Mouse (Mus musculus) B cell, adult 67 days (primary cell): ENCODE measurements around the gene Gm4498. TPM values are rescaled to one million over a fixed set of nuclear protein-coding genes. Genes with fewer than 3 reads are reported as not detected.

Source experiments
- total RNA-seq, 2 experiments: library from RNA; stranded (reverse); gene quantifications; 4 replicates each; pipeline ENCODE4 v1.2.4; 2023

Gm4498 gene
- total RNA-seq, result not detected

DNA sequence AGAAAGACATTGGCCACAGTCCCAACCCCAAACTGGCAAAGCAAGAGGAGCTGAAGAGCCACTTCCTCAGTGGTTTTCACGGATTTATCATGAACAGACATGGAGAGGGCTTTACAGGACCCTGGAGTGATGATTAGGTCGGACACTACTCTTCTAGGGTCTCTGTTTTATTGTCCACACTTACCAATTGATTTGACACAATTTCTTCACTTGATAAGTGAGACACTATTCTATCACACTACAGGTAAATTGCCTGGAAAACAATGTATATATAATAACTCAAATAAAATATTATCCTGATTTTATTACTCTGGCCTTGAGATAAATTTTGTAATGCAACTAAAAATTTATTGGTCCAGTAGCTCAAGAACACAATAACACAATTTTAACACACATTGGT, at the start of gene Gm4498:
Gene Gm4498, minus strand, starts transcription at position 101 of the 400 bp plus-strand sequence.

DNA sequence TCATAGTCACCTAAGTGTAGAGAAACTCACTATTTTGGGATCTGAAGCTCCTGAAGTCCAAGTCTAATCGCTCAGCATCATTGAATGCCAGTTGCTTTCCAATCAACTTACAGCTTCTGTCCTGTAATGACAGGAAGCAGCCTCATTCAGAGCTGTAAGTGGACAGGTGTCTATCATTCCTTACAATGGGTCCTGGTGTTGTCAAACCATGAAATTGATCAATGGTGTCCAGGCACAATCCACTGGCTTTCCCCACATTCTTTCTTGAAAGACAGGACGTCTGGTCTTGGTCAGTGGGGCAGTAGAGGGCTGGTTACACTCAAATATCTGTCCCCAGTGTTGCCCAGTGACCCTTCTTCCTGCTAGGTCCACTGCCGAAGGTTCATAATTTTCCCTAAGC, 29.1 kb upstream of the Gm4498 start, which contains the start of gene Gm5890:
Gene Gm5890, minus strand, starts transcription at position 101 of the 400 bp plus-strand sequence.

DNA sequence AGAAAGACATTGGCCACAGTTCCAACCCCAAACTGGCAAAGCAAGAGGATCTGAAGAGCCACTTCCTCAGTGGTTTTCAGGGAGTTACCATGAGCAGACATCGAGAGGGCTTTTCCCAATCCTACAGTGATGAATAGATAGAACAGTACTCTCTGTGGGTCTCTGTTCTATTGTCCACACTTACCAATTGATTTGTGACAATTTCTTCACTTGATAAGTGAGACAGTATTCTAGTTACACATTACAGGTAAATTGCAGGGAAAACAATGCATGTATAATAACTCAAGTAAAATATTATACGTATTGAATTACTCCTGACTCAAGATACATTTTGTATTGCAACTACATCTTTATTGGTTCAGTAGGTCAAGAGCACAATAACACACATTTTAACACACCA, 28.1 kb downstream of the Gm4498 start, which contains the start of gene Gm6164:
Gene Gm6164, minus strand, starts transcription at position 101 of the 400 bp plus-strand sequence.

DNA sequence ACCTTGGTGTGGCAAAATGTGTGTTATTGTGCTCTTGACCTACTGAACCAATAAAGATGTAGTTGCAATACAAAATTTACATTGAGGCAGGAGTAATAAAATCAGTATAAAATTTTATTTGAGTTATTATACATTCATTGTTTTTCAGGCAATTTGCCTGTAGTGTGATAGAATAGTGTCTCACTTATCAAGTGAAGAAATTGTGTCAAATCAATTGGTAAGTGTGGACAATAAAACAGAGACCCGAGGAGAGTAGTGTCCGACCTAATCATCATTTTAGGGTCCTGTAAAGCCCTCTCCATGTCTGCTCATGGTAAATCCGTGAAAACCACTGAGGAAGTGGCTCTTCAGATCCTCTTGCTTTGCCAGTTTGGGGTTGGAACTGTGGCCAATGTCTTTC, 40.2 kb downstream of the Gm4498 start, which contains the start of gene Vmn1r95:
Gene Vmn1r95, plus strand, starts transcription at position 301 of the 400 bp plus-strand sequence.

Other genes with a start within 250 kb of the Gm4498 start
- gene Nlrp9b, start 242.4 kb downstream of the Gm4498 start, total RNA-seq, result not detected
- gene Vmn1r91, start 134.1 kb downstream of the Gm4498 start, total RNA-seq, result not detected
- not detected for gene Gm16442, start 111.2 kb downstream of the Gm4498 start, total RNA-seq
- not detected for gene Vmn1r93, start 94.7 kb downstream of the Gm4498 start, total RNA-seq
- gene Vmn1r94, start 65.5 kb downstream of the Gm4498 start, total RNA-seq, result not detected
- not detected for gene Vmn1r95, start 40.1 kb downstream of the Gm4498 start, total RNA-seq
- gene Gm6164, start 28.2 kb downstream of the Gm4498 start, total RNA-seq, result not detected
- not detected for gene Gm5890, start 29.0 kb upstream of the Gm4498 start, total RNA-seq
- gene Gm4133, start 100.2 kb upstream of the Gm4498 start, total RNA-seq, result not detected
- not detected for gene Gm5728, start 141.6 kb upstream of the Gm4498 start, total RNA-seq
- gene Vmn1r100, start 184.1 kb upstream of the Gm4498 start, total RNA-seq, result not detected
- not detected for gene Vmn1r101, start 208.8 kb upstream of the Gm4498 start, total RNA-seq
- gene Gm10670, start 241.1 kb upstream of the Gm4498 start, total RNA-seq, result not detected